Mouse (Mus musculus) kidney, embryonic 14.5 days (tissue): ENCODE measurements around the gene Rufy1. TPM values are rescaled to one million over a fixed set of nuclear protein-coding genes. Genes with fewer than 3 reads are reported as not detected.
"Not testable (repeated sequence)": the region's sequence is repeated elsewhere in the genome, so short reads cannot be mapped to it uniquely, and the experiment has no call there.

ENCODE experiments used
- ATAC-seq: fragments of 200-750 bp; cut with Nextera tagmentation; 2 replicates; pipeline ENCODE4 v1.8.0; 2017; ENCODE audit warnings: moderate number of reproducible peaks, mild to moderate bottlenecking, moderate TSS enrichment, moderate library complexity; ENCODE audit not compliant: low FRiP score, low TSS enrichment
- H3K27ac ChIP-seq: fragments of 300-500 bp; sonication (generic); 2 replicates; pipeline ENCODE4 v1.5.1; 2014; ENCODE audit warnings: low read depth, mild to moderate bottlenecking, low read length, moderate library complexity, mixed read lengths
- H3K27me3 ChIP-seq: fragments of 300-500 bp; sonication (generic); 2 replicates; pipeline ENCODE4 v1.6.1; 2014; ENCODE audit warnings: mild to moderate bottlenecking, low read length; ENCODE audit not compliant: control insufficient read depth, insufficient read depth
- H3K36me3 ChIP-seq: fragments of 300-500 bp; sonication (generic); 2 replicates; pipeline ENCODE4 v1.6.1; 2014; ENCODE audit warnings: low read length, mixed read lengths; ENCODE audit not compliant: control insufficient read depth, insufficient read depth
- H3K4me1 ChIP-seq: fragments of 300-500 bp; sonication (generic); 2 replicates; pipeline ENCODE4 v1.6.1; 2014; ENCODE audit warnings: low read length, mixed read lengths; ENCODE audit not compliant: control insufficient read depth, insufficient read depth
- H3K4me2 ChIP-seq: fragments of 300-500 bp; sonication (generic); replicated peaks from 2 replicates; pipeline ENCODE4 v1.6.1; 2014; ENCODE audit warnings: low read depth, mild to moderate bottlenecking, low read length
- H3K4me3 ChIP-seq: fragments of 300-500 bp; sonication (generic); 2 replicates; pipeline ENCODE4 v1.5.1; 2014; ENCODE audit warnings: mild to moderate bottlenecking, low read length
- H3K9ac ChIP-seq: fragments of 300-500 bp; sonication (generic); 2 replicates; pipeline ENCODE4 v1.6.1; 2014; ENCODE audit warnings: low read depth, mild to moderate bottlenecking, low read length, moderate library complexity
- H3K9me3 ChIP-seq: fragments of 300-500 bp; sonication (generic); 2 replicates; pipeline ENCODE4 v1.6.1; 2016; ENCODE audit warnings: low read length; ENCODE audit not compliant: control insufficient read depth
- WGBS: fragments of 180-500 bp; shearing (Covaris S2); extraction: QIAGEN DNeasy Blood & Tissue Kit; methylation state at CpG from one replicate; pipeline ENCODE4 v1.1.7; 2014; 5-methylcytosine and 5-hydroxymethylcytosine counted together
- polyA plus RNA-seq: library from polyadenylated mRNA; unstranded; fragments of >200 nt; fragmentation: Nextera tagmentation; extraction: Ambion mirVana; gene quantifications from 2 replicates; pipeline ENCODE4 v1.2.1, GENCODE M21; 2014

Rufy1 gene
- polyA plus RNA-seq, 1 experiment from 2014 or later: 29.3 TPM

GRCm38 (mm10) chr11:50370969-50371368 is 60.0 kb downstream of the Rufy1 start:
- H3K4me1 ChIP-seq: 0 out of 2 replicates have a peak, but pooled peaks cover under 1% of the 10 kb centered on the region
- 68% methylated on average over 4 of the region's 4 CpGs for WGBS
- H3K27ac ChIP-seq: no peak overlapping the region
- peak overlapping the region; percentile 56 for H3K4me2 ChIP-seq
- H3K9me3 ChIP-seq: no peaks in the 10 kb centered on the region
- H3K36me3 ChIP-seq: no peaks in the 10 kb centered on the region
- ATAC-seq: no peak
- peak overlapping the region; percentile 39 for H3K4me3 ChIP-seq
- peak overlapping the region; percentile 63; the same call in 1 of the 2 replicates for H3K9ac ChIP-seq
- H3K27me3 ChIP-seq: no peaks in the 10 kb centered on the region

DNA sequence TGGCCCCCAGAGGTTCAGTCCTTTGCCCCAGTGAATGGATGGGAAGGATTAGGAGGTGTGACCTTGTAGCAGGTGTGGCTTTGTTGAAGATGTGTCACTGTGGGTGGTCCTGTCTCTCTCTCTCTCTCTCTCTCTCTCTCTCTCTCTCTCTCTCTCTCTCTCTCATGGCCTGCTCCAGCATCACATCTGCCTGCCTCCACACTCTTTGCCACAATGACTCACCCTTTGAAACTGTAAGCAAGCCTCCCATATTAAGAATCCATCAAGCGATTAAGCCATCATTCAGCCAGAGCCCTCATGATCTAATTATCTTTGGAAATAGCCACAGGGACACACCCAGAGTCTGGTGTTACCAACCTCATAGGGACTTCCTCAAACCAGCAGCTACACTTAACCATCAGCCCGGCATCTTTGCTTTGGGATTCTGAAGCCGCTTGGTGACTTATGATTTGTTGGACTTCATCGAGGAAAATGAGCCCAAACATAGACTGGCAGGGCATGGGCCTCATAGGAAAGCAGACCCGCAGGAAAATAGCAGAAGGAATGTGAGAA is 61.5 kb downstream of the Rufy1 start:
- 88% methylated on average over 5 of the region's 5 CpGs for WGBS
- Histone ChIP-seq H3K27ac (no peak overlapping the region), H3K9ac (no peak overlapping the region), H3K4me3 (no peak overlapping the region), H3K4me2 (no peak overlapping the region), H3K4me1 (no peaks in the 10 kb centered on the region), H3K9me3 (no peaks in the 10 kb centered on the region), H3K36me3 (no peaks in the 10 kb centered on the region), H3K27me3 (no peaks in the 10 kb centered on the region)
- no peak for ATAC-seq

DNA sequence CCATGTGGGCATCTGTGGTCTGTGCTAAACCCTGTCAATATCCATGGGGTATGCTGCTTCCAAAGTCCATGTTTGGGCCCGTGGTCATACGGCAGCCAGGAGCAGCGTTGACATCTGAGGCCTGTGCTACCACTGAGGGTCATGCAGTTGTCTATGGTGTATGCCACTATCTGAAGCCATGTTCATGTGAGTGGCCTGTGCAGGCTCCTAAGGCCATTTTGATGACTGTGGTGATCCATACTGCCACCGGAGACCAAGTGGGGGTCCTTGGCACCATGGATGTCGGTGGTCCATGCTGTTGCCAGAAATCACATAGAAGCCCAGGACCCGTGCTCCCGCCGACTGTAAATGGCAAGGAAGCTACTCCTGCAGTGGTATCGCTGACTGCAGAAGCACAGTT is 63.4 kb downstream of the Rufy1 start:
- no peaks in the 10 kb centered on the region for H3K27me3 ChIP-seq
- WGBS: 92% methylated on average over 9 of the region's 9 CpGs
- no peaks in the 10 kb centered on the region for H3K4me1 ChIP-seq
- H3K36me3 ChIP-seq: no peaks in the 10 kb centered on the region
- H3K27ac ChIP-seq: no peak overlapping the region
- no peak overlapping the region for H3K4me2 ChIP-seq
- no peak overlapping the region for H3K9ac ChIP-seq
- ATAC-seq: no peak
- H3K9me3 ChIP-seq: no peaks in the 10 kb centered on the region
- no peak overlapping the region for H3K4me3 ChIP-seq

- Histone ChIP-seq H3K36me3 (no peaks in the 10 kb centered on the region), H3K9ac (no peak overlapping the region), H3K9me3 (no peaks in the 10 kb centered on the region), H3K27ac (no peak overlapping the region), H3K4me2 (no peak overlapping the region), H3K4me3 (no peak overlapping the region), H3K27me3 (no peaks in the 10 kb centered on the region), H3K4me1 (no peaks in the 10 kb centered on the region)
- no peak for ATAC-seq
Observed at GRCm38 (mm10) chr11:50365322-50365721, 65.6 kb downstream of the Rufy1 start.

GRCm38 (mm10) chr11:50364548-50364947 is 66.4 kb downstream of the Rufy1 start:
- Histone ChIP-seq H3K27ac (no peak overlapping the region), H3K27me3 (no peaks in the 10 kb centered on the region), H3K9me3 (no peaks in the 10 kb centered on the region), H3K9ac (no peak overlapping the region), H3K4me1 (no peaks in the 10 kb centered on the region), H3K4me2 (no peak overlapping the region), H3K4me3 (no peak overlapping the region), H3K36me3 (no peaks in the 10 kb centered on the region)
- ATAC-seq: peak; percentile 61; the same call in 1 of the 2 replicates
- WGBS: 7% methylated on average over 4 of the region's 4 CpGs

DNA sequence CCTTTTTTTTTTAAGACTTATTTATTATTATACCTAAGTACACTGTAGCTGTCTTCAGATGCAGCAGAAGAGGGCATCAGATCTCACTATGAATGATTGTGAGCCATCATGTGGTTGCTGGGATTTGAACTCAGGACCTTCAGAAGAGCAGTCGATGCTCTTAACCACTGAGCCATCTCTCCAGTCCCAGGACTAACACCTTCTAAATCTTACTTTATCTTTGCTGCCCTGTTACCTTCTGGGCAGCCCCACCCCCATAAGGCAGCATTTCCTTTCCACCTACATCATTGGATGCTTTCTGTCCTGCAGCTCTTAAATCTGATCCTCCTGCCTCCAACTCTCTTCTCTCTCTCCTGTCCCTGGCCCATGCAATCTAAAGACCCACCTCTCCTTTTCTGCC is 69.6 kb downstream of the Rufy1 start:
- whole genome bisulfite sequencing: 86% methylated on average over 1 of the region's 1 CpGs

DNA sequence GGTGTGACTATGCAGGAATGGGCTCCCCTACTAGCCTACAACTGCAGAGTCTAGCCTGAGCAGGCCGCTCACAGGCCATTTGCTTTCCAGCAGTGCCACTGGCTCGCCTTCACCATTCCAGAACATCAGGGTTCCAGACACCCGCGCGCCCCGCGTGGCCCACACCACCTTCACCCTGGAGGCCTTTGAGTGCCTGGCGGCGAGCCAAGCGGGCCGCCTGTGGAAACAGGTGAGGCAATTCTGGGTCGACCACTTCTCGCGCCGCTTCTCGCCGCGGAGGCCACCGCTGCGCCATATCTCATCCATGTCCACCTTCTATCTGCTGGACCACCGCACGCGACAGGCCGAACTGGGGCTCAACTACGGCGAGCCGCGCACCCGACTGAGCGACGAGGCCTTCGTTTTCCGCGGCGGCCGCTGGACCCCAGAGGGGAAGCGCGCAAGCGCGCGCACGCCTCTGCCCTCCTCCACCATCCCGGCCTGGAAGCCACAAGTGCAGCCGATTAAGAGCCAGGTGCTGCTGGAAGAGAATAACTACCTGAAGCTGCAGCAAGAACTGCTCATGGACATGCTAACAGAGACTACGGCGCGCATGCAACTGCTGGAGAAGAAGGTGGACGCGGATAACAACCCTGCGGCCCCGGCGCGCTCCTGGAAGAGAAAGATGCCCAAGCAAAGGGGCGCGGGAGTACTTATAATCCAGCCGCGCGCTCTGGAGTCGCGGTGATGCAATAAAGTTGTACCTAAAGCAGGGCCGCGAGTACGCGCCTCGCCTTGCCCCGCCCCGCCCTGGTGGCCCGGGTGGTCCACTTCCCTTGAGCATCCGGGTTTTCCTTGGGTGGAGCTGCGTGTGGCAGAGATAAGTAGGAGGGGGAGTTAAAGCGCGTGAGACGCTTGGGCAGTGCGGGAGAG is 71.7 kb downstream of the Rufy1 start:
- H3K27me3 ChIP-seq: no peaks in the 10 kb centered on the region
- 2% methylated on average over 74 of the region's 74 CpGs for WGBS
- H3K9me3 ChIP-seq: no peaks in the 10 kb centered on the region
- H3K36me3 ChIP-seq: no peaks in the 10 kb centered on the region
- H3K4me1 ChIP-seq: no peaks in the 10 kb centered on the region
- peak overlapping the region; percentile 83 for H3K4me2 ChIP-seq
- peak overlapping the region; percentile 67 for H3K9ac ChIP-seq
- H3K4me3 ChIP-seq: peak overlapping the region; percentile 56
- ATAC-seq: peak; percentile 68
- H3K27ac ChIP-seq: peak overlapping the region; percentile 39; the same call in 1 of the 2 replicates

More for the DNA sequence above, 69.6 kb downstream of the Rufy1 start:
- H3K27me3 ChIP-seq, ATAC-seq, H3K4me2 ChIP-seq, H3K27ac ChIP-seq, H3K4me1 ChIP-seq, H3K36me3 ChIP-seq, H3K9me3 ChIP-seq, H3K9ac ChIP-seq, H3K4me3 ChIP-seq: not testable (repeated sequence)

GRCm38 (mm10) chr11:50355395-50355794 is 75.5 kb downstream of the Rufy1 start:
- peak overlapping the region; percentile 57 for H3K27ac ChIP-seq
- H3K4me2 ChIP-seq: no peak overlapping the region
- ATAC-seq: no peak
- H3K36me3 ChIP-seq: no peaks in the 10 kb centered on the region
- H3K27me3 ChIP-seq: no peaks in the 10 kb centered on the region
- H3K9ac ChIP-seq: no peak overlapping the region
- H3K9me3 ChIP-seq: no peaks in the 10 kb centered on the region
- H3K4me1 ChIP-seq: no peaks in the 10 kb centered on the region
- WGBS: 74% methylated on average over 1 of the region's 1 CpGs
- H3K4me3 ChIP-seq: no peak overlapping the region

GRCm38 (mm10) chr11:50354851-50355250 is 76.1 kb downstream of the Rufy1 start:
- Histone ChIP-seq H3K9me3 (no peaks in the 10 kb centered on the region), H3K4me1 (no peaks in the 10 kb centered on the region), H3K36me3 (no peaks in the 10 kb centered on the region), H3K4me2 (no peak overlapping the region), H3K4me3 (no peak overlapping the region), H3K27me3 (no peaks in the 10 kb centered on the region), H3K27ac (peak overlapping the region; percentile 57; the same call in 1 of the 2 replicates), H3K9ac (no peak overlapping the region)
- WGBS: 65% methylated on average over 3 of the region's 3 CpGs
- ATAC-seq: peak; percentile 37; the same call in 1 of the 2 replicates
